Mouse (Mus musculus): ENCODE data around the gene Fbxl15. TPM values are rescaled to one million over a fixed set of nuclear protein-coding genes. Genes with fewer than 3 reads are reported as not detected.

Gene Fbxl15
- polyA plus RNA-seq, 1 experiment from 2014 or later: 28.2 TPM

- Histone ChIP-seq H3K9me3 (no peaks in the 10 kb centered on the region), H3K27me3 (ENCODE audit: insufficient read depth, poor library complexity, severe bottlenecking) (peaks cover 44% of the 10 kb centered on the region), H3K4me1 (replicated peaks) (peaks cover 78% of the 10 kb centered on the region), H3K27ac (no peak overlapping the region; the same call in 1 of the 2 replicates), H3K36me3 (peaks cover 25% of the 10 kb centered on the region), H3K4me3 (peak overlapping the region; percentile 82)
- 6% methylated on average over 16 of the region's 16 CpGs for WGBS
- DNase-seq (ENCODE audit: low spot score): peak; percentile 84
Observed at GRCm38 (mm10) chr19:46329951-46330350, 2.0 kb downstream of the Fbxl15 start.

GRCm38 (mm10) chr19:46330696-46331095 is 2.7 kb downstream of the Fbxl15 start:
- no peak overlapping the region for H3K27ac ChIP-seq
- no peak overlapping the region for H3K4me3 ChIP-seq
- H3K9me3 ChIP-seq: no peaks in the 10 kb centered on the region
- DNase-seq (ENCODE audit: low spot score): no peak
- peaks cover 78% of the 10 kb centered on the region for H3K4me1 ChIP-seq (replicated peaks)
- WGBS: 92% methylated on average over 12 of the region's 12 CpGs
- H3K27me3 ChIP-seq (ENCODE audit: insufficient read depth, poor library complexity, severe bottlenecking): peaks cover 36% of the 10 kb centered on the region
- H3K36me3 ChIP-seq: peaks cover 31% of the 10 kb centered on the region

GRCm38 (mm10) chr19:46331326-46331725 is 3.3 kb downstream of the Fbxl15 start:
- Histone ChIP-seq H3K4me3 (peak overlapping the region; percentile 7; the same call in 1 of the 2 replicates), H3K4me1 (replicated peaks) (peaks cover 74% of the 10 kb centered on the region), H3K27me3 (ENCODE audit: insufficient read depth, poor library complexity, severe bottlenecking) (peaks cover 30% of the 10 kb centered on the region), H3K9me3 (no peaks in the 10 kb centered on the region), H3K27ac (no peak overlapping the region), H3K36me3 (peaks cover 33% of the 10 kb centered on the region)
- 94% methylated on average over 14 of the region's 14 CpGs for WGBS
- DNase-seq (ENCODE audit: low spot score): no peak

- Histone ChIP-seq H3K27me3 (ENCODE audit: insufficient read depth, poor library complexity, severe bottlenecking) (peaks cover 24% of the 10 kb centered on the region), H3K4me1 (replicated peaks) (peaks cover 72% of the 10 kb centered on the region), H3K4me3 (peak overlapping the region; percentile 7; the same call in 1 of the 2 replicates), H3K9me3 (no peaks in the 10 kb centered on the region), H3K36me3 (peaks cover 33% of the 10 kb centered on the region), H3K27ac (peak overlapping the region; percentile 76; the same call in 1 of the 2 replicates)
- no peak for DNase-seq (ENCODE audit: low spot score)
- WGBS: 82% methylated on average over 3 of the region's 3 CpGs
Observed at GRCm38 (mm10) chr19:46331936-46332335, 4.0 kb downstream of the Fbxl15 start.

- peaks cover 33% of the 10 kb centered on the region for H3K36me3 ChIP-seq
- peak overlapping the region; percentile 76 for H3K27ac ChIP-seq
- peaks cover 16% of the 10 kb centered on the region for H3K27me3 ChIP-seq (ENCODE audit: insufficient read depth, poor library complexity, severe bottlenecking)
- H3K4me1 ChIP-seq (replicated peaks): peaks cover 72% of the 10 kb centered on the region
- 45% methylated on average over 7 of the region's 7 CpGs for WGBS
- H3K4me3 ChIP-seq: peak overlapping the region; percentile 30; the same call in 1 of the 2 replicates
- no peak for DNase-seq (ENCODE audit: low spot score)
- no peaks in the 10 kb centered on the region for H3K9me3 ChIP-seq
Observed at GRCm38 (mm10) chr19:46332721-46333339, 4.8 kb downstream of the Fbxl15 start.

GRCm38 (mm10) chr19:46333906-46334305 is 5.9 kb downstream of the Fbxl15 start:
- Histone ChIP-seq H3K36me3 (peaks cover 33% of the 10 kb centered on the region), H3K27me3 (ENCODE audit: insufficient read depth, poor library complexity, severe bottlenecking) (peaks cover 16% of the 10 kb centered on the region), H3K4me1 (replicated peaks) (peaks cover 72% of the 10 kb centered on the region), H3K27ac (no peak overlapping the region), H3K9me3 (no peaks in the 10 kb centered on the region), H3K4me3 (no peak overlapping the region)
- WGBS: 88% methylated on average over 3 of the region's 3 CpGs
- no peak for DNase-seq (ENCODE audit: low spot score)

- no peaks in the 10 kb centered on the region for H3K9me3 ChIP-seq
- H3K4me3 ChIP-seq: peak overlapping the region; percentile 75
- peaks cover 13% of the 10 kb centered on the region; the same call in 1 of the 2 replicates for H3K27me3 ChIP-seq (ENCODE audit: insufficient read depth, poor library complexity, severe bottlenecking)
- WGBS: 35% methylated on average over 15 of the region's 15 CpGs
- DNase-seq (ENCODE audit: low spot score): no peak
- H3K27ac ChIP-seq: peak overlapping the region; percentile 95
- peaks cover 48% of the 10 kb centered on the region for H3K4me1 ChIP-seq (replicated peaks)
- H3K36me3 ChIP-seq: peaks cover 8% of the 10 kb centered on the region; the same call in 1 of the 2 replicates
Observed at GRCm38 (mm10) chr19:46337719-46338330, 9.8 kb downstream of the Fbxl15 start.

- peak within 1 kb of the TSS; percentile 95 for H3K27ac ChIP-seq
- peaks cover 8% of the 10 kb centered on the region; the same call in 1 of the 2 replicates for H3K36me3 ChIP-seq
- peaks cover 13% of the 10 kb centered on the region; the same call in 1 of the 2 replicates for H3K27me3 ChIP-seq (ENCODE audit: insufficient read depth, poor library complexity, severe bottlenecking)
- under 1% methylated on average over 31 of the region's 31 CpGs for WGBS
- no peaks in the 10 kb centered on the region for H3K9me3 ChIP-seq
- H3K4me1 ChIP-seq (replicated peaks): peaks cover 42% of the 10 kb centered on the region
- peak; percentile 96 for DNase-seq (ENCODE audit: low spot score)
- H3K4me3 ChIP-seq: peak within 1 kb of the TSS; percentile 75
Observed at GRCm38 (mm10) chr19:46338331-46338936, 10.4 kb downstream of the Fbxl15 start, which contains the start of gene Cuedc2. Cuedc2 (minus strand) TSS chr19:46338702.

- Histone ChIP-seq H3K27ac (peak overlapping the region; percentile 95), H3K4me3 (peak overlapping the region; percentile 75), H3K27me3 (ENCODE audit: insufficient read depth, poor library complexity, severe bottlenecking) (peaks cover 18% of the 10 kb centered on the region; the same call in 1 of the 2 replicates), H3K4me1 (replicated peaks) (peaks cover 39% of the 10 kb centered on the region), H3K9me3 (no peaks in the 10 kb centered on the region), H3K36me3 (peaks cover 8% of the 10 kb centered on the region; the same call in 1 of the 2 replicates)
- no peak for DNase-seq (ENCODE audit: low spot score)
- 52% methylated on average over 6 of the region's 6 CpGs for WGBS
Observed at GRCm38 (mm10) chr19:46338942-46339286, 10.9 kb downstream of the Fbxl15 start.

GRCm38 (mm10) chr19:46339287-46339971 is 11.4 kb downstream of the Fbxl15 start:
- H3K27ac ChIP-seq: peak overlapping the region; percentile 95

GRCm38 (mm10) chr19:46344710-46345419 is 16.9 kb downstream of the Fbxl15 start:
- H3K9me3 ChIP-seq: no peaks in the 10 kb centered on the region
- no peak overlapping the region for H3K4me3 ChIP-seq
- no peak for DNase-seq (ENCODE audit: low spot score)
- no peaks in the 10 kb centered on the region for H3K36me3 ChIP-seq
- peaks cover 63% of the 10 kb centered on the region for H3K27me3 ChIP-seq (ENCODE audit: insufficient read depth, poor library complexity, severe bottlenecking)
- 26% methylated on average over 7 of the region's 7 CpGs for WGBS
- no peak overlapping the region for H3K27ac ChIP-seq
- H3K4me1 ChIP-seq (replicated peaks): peaks cover 25% of the 10 kb centered on the region

More at GRCm38 (mm10) chr19:46339287-46339971, 11.4 kb downstream of the Fbxl15 start:
- Histone ChIP-seq H3K4me1 (replicated peaks) (peaks cover 38% of the 10 kb centered on the region), H3K36me3 (peaks cover 8% of the 10 kb centered on the region; the same call in 1 of the 2 replicates), H3K9me3 (no peaks in the 10 kb centered on the region), H3K27me3 (ENCODE audit: insufficient read depth, poor library complexity, severe bottlenecking) (peaks cover 23% of the 10 kb centered on the region), H3K4me3 (0 out of 2 replicates have a peak overlapping the region, but pooled peaks have one; percentile 75)
- DNase-seq (ENCODE audit: low spot score): no peak
- 81% methylated on average over 7 of the region's 7 CpGs for WGBS

GRCm38 (mm10) chr19:46347146-46347545 is 19.2 kb downstream of the Fbxl15 start:
- Histone ChIP-seq H3K36me3 (no peaks in the 10 kb centered on the region), H3K27ac (no peak overlapping the region), H3K27me3 (ENCODE audit: insufficient read depth, poor library complexity, severe bottlenecking) (peaks cover 74% of the 10 kb centered on the region), H3K9me3 (no peaks in the 10 kb centered on the region), H3K4me3 (no peak overlapping the region), H3K4me1 (replicated peaks) (peaks cover 22% of the 10 kb centered on the region)
- DNase-seq (ENCODE audit: low spot score): no peak
- WGBS: 96% methylated on average over 1 of the region's 1 CpGs

Data from hindbrain, embryonic 10.5 days (tissue).